Mouse (Mus musculus) lung, postnatal 14 days (tissue): ENCODE results near the gene Slc16a11.

Experiments
- DNase-seq: peaks from one replicate; pipeline ENCODE4 v3.0.0; 2021

Slc16a11 gene

GRCm38 (mm10) chr11:70227661-70228245 is 15.2 kb downstream of the Slc16a11 start:
- DNase-seq = no peak

GRCm38 (mm10) chr11:70228828-70229227 is 16.3 kb downstream of the Slc16a11 start:
- DNase-seq = peak; percentile 93

GRCm38 (mm10) chr11:70229260-70230010 is 16.9 kb downstream of the Slc16a11 start, which contains the start of gene Bcl6b:
Gene Bcl6b (minus strand): TSS chr11:70229798.
- DNase-seq = no peak

- peak; percentile 90 for DNase-seq
Observed at GRCm38 (mm10) chr11:70230239-70230727, 17.7 kb downstream of the Slc16a11 start.

- DNase-seq = no peak
Observed at GRCm38 (mm10) chr11:70232546-70232945, 20.0 kb downstream of the Slc16a11 start.

GRCm38 (mm10) chr11:70233016-70233415 is 20.5 kb downstream of the Slc16a11 start:
- no peak for DNase-seq

GRCm38 (mm10) chr11:70234037-70234436 is 21.5 kb downstream of the Slc16a11 start:
- DNase-seq = no peak

GRCm38 (mm10) chr11:70234497-70234896 is 21.9 kb downstream of the Slc16a11 start:
- no peak for DNase-seq

- no peak for DNase-seq
Observed at GRCm38 (mm10) chr11:70235254-70235900, 22.8 kb downstream of the Slc16a11 start.

GRCm38 (mm10) chr11:70236717-70237116 is 24.2 kb downstream of the Slc16a11 start:
- no peak for DNase-seq

- peak; percentile 98 for DNase-seq
Observed at GRCm38 (mm10) chr11:70237457-70238167, 25.1 kb downstream of the Slc16a11 start, which contains the start of gene 0610010K14Rik. Gene 0610010K14Rik (minus strand): TSS chr11:70237914.

GRCm38 (mm10) chr11:70238591-70239440 is 26.3 kb downstream of the Slc16a11 start:
- DNase-seq = no peak

GRCm38 (mm10) chr11:70239541-70240279 is 27.2 kb downstream of the Slc16a11 start, which contains the start of the genes Gm21988 and Rnasek:
Gene Gm21988 (minus strand): TSS chr11:70239830.
Gene Rnasek (minus strand): TSS chr11:70239842.
- DNase-seq = peak; percentile 80

GRCm38 (mm10) chr11:70242591-70242990 is 30.0 kb downstream of the Slc16a11 start:
- no peak for DNase-seq

- peak; percentile 84 for DNase-seq
Observed at GRCm38 (mm10) chr11:70247136-70247845, 34.7 kb downstream of the Slc16a11 start.

GRCm38 (mm10) chr11:70250150-70250549 is 37.6 kb downstream of the Slc16a11 start:
- DNase-seq = no peak

GRCm38 (mm10) chr11:70251853-70252252 is 39.3 kb downstream of the Slc16a11 start:
- no peak for DNase-seq

- DNase-seq = no peak
Observed at GRCm38 (mm10) chr11:70254337-70254736, 41.8 kb downstream of the Slc16a11 start.

- DNase-seq = peak; percentile 66
Observed at GRCm38 (mm10) chr11:70254931-70255531, 42.5 kb downstream of the Slc16a11 start, which contains the start of gene Alox12. Gene Alox12 (minus strand): TSS chr11:70255353.

- DNase-seq = no peak
Observed at GRCm38 (mm10) chr11:70259035-70259434, 46.5 kb downstream of the Slc16a11 start.
